Mouse (Mus musculus) MEL-GATA-1-ER (cell line): ENCODE measurements around the gene Sdf2.
A peak's percentile ranks its signal among the peaks of the same experiment; 100 is the strongest.
"Not testable (repeated sequence)": the region's sequence is repeated elsewhere in the genome, so short reads cannot be mapped to it uniquely, and the experiment has no call there.

Experiments
- DNase-seq: peaks from one replicate; pipeline ENCODE4 v3.0.0-alpha.2; 2012; ENCODE audit warnings: low read depth; ENCODE audit errors: extremely low read depth

Gene Sdf2

GRCm38 (mm10) chr11:78261380-78262352 is 16.1 kb downstream of the Sdf2 start, which contains the start of gene 2610507B11Rik:
Gene 2610507B11Rik (plus strand): TSS chr11:78261752.
- DNase-seq: peak; percentile 61

GRCm38 (mm10) chr11:78262550-78262949 is 17.0 kb downstream of the Sdf2 start:
- DNase-seq: peak; percentile 66

GRCm38 (mm10) chr11:78265571-78265970 is 20.0 kb downstream of the Sdf2 start:
- no peak for DNase-seq

- DNase-seq: no peak
Observed at GRCm38 (mm10) chr11:78271986-78272385, 26.4 kb downstream of the Sdf2 start.

- no peak for DNase-seq
Observed at GRCm38 (mm10) chr11:78275596-78275995, 30.1 kb downstream of the Sdf2 start.

GRCm38 (mm10) chr11:78276169-78276568 is 30.6 kb downstream of the Sdf2 start:
- DNase-seq: not testable (repeated sequence)

GRCm38 (mm10) chr11:78278853-78279252 is 33.3 kb downstream of the Sdf2 start:
- DNase-seq: no peak

- DNase-seq: no peak
Observed at GRCm38 (mm10) chr11:78279586-78279985, 34.0 kb downstream of the Sdf2 start.

GRCm38 (mm10) chr11:78289146-78289763 is 43.7 kb downstream of the Sdf2 start:
- no peak for DNase-seq

- no peak for DNase-seq
Observed at GRCm38 (mm10) chr11:78290654-78291053, 45.1 kb downstream of the Sdf2 start, which contains the start of gene BC030499. Gene BC030499 (plus strand): TSS chr11:78290841.

- DNase-seq: no peak
Observed at GRCm38 (mm10) chr11:78294585-78294984, 49.0 kb downstream of the Sdf2 start.

GRCm38 (mm10) chr11:78300917-78301316 is 55.4 kb downstream of the Sdf2 start:
- no peak for DNase-seq

- peak; percentile 73 for DNase-seq
Observed at GRCm38 (mm10) chr11:78301357-78302084, 56.0 kb downstream of the Sdf2 start, which contains the start of gene Spag5. Gene Spag5 (plus strand): TSS chr11:78301529.
